Mouse (Mus musculus) frontal cortex, postnatal 36 days (tissue): ENCODE data around the gene Fbxw13.
"Not testable (repeated sequence)": the region's sequence is repeated elsewhere in the genome, so short reads cannot be mapped to it uniquely, and the experiment has no call there.

ENCODE experiments used
- DNase-seq, 2 experiments: peaks; one replicate each; pipeline ENCODE4 v3.0.0; 2022; ENCODE audit warnings: low spot score in 2 of 2

Fbxw13 gene

DNA sequence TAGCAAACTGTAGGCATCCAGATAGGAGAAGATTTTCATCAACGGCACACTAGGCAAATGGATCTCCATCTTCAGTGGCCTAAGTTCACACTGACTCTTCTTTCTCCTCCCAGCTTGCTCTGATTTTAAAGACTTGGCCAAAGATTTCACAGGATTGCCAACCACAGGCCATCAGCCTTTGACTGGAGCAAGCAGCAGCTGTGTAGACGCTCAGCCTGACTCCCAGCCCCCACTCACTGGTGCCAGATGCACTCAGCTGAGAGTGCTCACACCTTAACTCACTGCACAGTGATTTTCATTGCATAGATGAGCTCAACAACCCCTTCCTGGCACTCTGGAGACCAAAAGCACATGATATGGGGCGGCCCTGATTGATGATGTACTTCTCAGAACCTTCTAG is at the start of gene Fbxw13:
Fbxw13 (minus strand) TSS at position 101 of the 400 bp plus-strand sequence.
- DNase-seq = not testable (repeated sequence)

DNA sequence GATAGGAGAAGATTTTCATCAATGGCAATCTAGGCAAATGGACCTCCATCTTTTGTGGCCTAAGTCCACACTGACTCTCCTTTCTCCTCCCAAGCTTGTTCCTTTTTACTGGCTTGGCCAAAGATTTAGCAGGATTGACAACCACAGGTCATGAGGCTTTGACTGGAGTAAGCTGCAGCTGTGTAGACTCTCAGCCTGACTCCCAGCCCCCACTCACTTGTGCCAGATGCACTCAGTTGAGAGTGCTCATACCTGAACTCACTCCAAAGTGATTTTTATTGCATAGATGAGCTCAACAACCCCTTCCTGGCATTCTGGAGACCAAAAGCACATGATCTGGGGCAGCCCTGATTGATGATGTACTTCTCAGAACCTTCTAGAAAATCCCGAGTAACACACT is 38.9 kb upstream of the Fbxw13 start, which contains the start of gene Fbxw20:
Fbxw20 (minus strand) TSS at position 101 of the 400 bp plus-strand sequence.
- no peak for DNase-seq

DNA sequence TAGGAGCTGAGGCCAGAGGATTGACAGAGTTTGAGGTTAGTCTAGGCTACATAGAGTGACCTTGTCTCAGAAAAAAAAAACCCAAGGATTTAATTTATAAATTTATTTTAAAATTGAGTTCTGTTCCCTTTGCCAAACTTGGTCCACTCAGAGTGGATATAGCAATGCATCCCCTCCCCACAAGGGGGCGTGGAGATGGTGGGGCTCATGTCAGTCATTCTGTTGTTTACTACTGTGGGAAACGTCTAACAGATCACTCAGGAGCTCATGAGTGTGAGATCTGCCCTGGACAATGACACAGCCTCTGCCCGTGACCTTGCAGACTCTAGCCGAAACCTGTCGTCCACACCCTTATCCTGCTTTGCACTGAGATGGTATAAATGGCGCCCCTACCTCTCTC is 22.7 kb upstream of the Fbxw13 start:
- DNase-seq = no peak

DNA sequence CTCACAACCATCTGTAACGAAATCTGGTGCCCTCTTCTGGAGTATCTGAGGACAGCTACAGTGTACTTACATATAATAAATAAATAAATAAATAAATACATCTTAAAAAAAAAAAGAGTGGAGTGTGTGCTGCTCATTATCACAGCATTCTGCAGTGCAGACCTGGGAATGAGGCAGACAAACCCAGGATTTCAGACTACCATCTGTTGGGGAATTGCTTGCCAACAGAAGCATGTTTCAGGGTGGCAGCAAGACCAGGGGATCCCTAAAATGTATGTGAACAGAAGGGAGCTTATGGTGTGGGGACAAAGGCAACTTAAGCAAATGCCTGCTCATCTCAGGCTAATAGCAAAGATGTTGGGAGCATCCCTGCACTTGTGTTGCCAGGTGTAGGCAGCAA is 5.6 kb upstream of the Fbxw13 start:
- DNase-seq = peak; percentile 1 to 2

DNA sequence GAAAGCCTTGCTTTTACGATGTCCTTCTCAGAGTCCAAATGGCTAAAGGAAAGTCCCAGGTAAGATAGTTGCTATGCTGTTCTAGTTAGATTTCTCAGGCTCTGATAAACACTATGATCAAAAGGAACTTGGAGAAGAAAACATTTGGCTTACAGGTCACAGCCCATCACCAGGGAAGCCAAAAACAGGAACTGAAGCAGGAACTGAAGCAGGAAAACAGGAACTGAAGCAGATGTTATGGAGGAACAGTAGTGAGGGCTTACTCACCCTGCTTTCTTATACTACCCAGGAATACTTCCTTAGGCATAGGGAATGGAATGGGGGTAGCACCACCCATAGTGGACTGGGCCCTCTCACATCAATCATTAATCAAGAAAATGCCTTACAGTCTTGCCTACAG is 4.6 kb upstream of the Fbxw13 start:
- no peak for DNase-seq

DNA sequence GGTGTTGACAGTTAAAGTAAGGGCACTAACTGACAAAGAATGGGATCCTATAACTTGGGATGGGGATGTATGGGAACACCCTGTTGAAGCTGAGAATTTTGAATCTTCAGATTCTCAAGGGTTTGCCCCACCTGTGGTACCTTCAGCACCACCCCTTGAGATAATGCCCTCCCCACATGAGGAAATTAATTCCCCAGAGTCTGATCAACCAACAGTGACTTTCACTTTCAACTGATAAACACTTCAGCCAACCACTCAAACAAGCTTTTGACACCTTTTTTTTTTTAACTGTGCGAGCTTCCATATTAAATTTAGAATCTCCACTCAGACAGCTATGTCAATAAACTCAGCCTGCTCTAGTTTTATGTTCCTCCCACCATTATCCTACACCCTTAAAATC is 3.6 kb upstream of the Fbxw13 start:
- DNase-seq = no peak

DNA sequence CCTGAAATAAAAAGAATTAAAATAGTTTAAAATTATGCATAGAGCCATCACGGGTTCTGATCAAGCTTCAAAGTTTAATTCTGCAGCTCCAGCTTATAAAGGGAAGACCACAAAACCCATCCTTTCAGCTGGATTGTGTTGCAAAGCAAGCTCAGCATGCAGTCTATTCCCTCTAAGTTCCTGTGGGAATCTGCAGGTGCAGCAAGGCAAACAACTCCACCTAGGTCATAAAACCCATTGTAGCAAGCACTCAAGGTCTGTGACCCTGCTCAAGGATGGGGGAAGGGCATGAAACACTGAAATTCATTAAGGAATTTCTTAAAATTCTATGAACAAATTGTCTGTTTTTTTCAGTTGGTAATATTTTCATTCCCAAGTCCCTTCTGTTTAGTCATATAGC is 18.6 kb downstream of the Fbxw13 start:
- DNase-seq = no peak

DNA sequence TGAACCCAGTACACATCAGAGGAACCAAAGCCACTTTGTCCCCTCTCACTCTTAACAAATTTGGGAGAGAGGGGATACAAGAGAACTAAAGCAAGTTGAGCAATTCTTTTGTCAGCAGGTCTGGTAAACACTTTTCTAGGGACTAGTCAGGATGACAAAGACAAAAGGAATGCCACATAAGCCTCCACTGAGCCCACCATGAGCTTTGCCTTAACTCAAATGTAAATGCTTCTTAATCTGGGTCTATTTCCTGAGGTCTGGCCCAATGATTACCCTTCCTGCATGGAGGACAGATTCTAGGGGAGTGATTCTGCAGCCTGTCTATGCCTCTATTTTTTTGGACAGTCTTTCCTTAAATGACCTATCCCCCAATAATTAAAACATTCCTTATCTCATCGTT is 19.5 kb downstream of the Fbxw13 start:
- DNase-seq = no peak

DNA sequence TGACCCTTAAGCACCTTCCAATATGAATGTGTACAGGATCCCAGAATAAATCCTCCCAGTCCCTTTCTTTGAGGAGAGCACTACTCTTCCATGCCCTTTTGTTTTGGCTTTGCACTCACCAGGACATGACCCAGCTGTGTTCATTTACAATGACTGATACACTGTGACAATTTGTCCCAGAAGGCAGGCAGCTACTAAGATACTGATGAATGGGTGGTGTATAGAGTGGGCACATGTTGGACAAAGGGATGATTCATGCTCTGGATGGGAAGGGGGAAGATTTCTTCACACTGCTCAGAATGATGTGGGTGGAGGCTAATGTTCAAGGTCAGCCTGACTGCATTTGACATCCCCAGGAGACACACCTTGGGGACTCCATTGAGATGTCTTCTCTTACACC is 28.5 kb downstream of the Fbxw13 start:
- DNase-seq = no peak

DNA sequence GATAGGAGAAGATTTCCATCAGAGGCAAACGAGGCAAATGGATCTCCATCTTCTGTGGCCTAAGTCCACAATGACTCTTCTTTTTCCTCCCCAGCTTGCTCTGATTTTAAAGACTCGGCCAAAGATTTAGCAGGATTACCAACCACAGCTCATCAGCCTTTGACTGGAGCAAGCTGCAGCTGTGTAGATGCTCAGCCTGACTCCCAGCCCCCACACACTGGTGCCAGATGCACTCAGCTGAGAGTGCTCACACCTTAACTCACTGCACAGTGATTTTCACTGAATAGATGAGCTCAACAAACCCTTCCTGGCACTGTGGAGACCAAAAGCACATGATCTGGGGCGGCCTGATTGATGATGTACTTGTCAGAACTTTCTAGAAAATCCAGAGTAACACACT is 33.8 kb downstream of the Fbxw13 start, which contains the start of gene Fbxw21:
Fbxw21 (minus strand) TSS at position 101 of the 400 bp plus-strand sequence.
- no peak for DNase-seq

DNA sequence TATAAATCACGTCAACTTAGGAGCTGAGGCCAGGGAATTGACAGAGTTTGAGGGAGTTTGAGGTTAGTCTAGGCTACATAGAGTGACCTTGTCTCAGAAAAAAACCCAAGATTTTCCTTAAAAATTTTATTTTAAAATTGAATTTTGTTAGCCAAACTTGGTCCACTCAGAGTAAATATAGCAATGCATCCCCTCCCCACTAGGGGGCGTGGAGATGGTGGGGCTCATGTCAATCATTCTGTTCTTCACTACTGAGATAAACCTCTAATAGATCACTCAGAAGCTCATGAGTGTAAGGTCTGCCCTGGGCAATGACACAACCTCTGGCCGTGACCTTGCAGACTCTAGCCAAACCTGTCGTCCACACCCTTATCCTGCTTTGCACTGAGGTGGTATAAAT is 55.4 kb downstream of the Fbxw13 start:
- DNase-seq = not testable (repeated sequence)

DNA sequence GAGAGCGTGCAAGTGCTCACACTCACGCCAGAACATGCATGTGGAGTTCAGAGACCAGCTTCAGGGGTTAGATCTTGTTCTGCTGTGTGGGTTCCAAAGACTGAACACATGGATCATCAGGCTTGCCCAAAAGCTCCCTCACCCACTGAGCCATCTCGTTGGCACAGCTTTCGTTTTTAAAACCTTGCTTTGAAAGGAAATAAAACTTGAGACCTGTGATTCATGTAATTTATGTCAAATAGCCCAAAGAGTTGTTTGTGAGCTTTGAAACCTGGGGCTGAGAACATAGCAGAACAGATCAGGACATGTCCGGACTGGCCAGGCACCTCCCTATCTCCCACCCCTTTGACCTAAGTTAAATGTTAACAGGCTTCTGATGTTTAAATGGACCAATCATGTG is 65.7 kb downstream of the Fbxw13 start:
- DNase-seq = no peak
